Mouse (Mus musculus) intestine, embryonic 15.5 days (tissue): ENCODE results near the gene Fmnl2. TPM values are rescaled to one million over a fixed set of nuclear protein-coding genes. Genes with fewer than 3 reads are reported as not detected.
A peak's percentile ranks its signal among the peaks of the same experiment; 100 is the strongest.

Experiments
- ATAC-seq: fragments of 200-750 bp; cut with Nextera tagmentation; 2 replicates; pipeline ENCODE4 v1.8.0; 2017; ENCODE audit warnings: moderate TSS enrichment, moderate library complexity
- H3K27ac ChIP-seq: fragments of 300-500 bp; sonication (generic); 2 replicates; pipeline ENCODE4 v1.5.1; 2015; ENCODE audit warnings: mild to moderate bottlenecking, inconsistent platforms
- H3K27me3 ChIP-seq: fragments of 300-500 bp; sonication (generic); replicated peaks from 2 replicates; pipeline ENCODE4 v1.6.1; 2015; ENCODE audit warnings: inconsistent platforms
- H3K36me3 ChIP-seq: fragments of 300-500 bp; sonication (generic); 2 replicates; pipeline ENCODE4 v1.6.1; 2015; ENCODE audit warnings: inconsistent platforms
- H3K4me1 ChIP-seq: fragments of 300-500 bp; sonication (generic); replicated peaks from 2 replicates; pipeline ENCODE4 v1.6.1; 2015; ENCODE audit warnings: inconsistent platforms
- H3K4me2 ChIP-seq: fragments of 300-500 bp; sonication (generic); replicated peaks from 2 replicates; pipeline ENCODE4 v1.6.1; 2015; ENCODE audit warnings: mild to moderate bottlenecking, inconsistent platforms
- H3K4me3 ChIP-seq: fragments of 300-500 bp; sonication (generic); replicated peaks from 2 replicates; pipeline ENCODE4 v1.5.1; 2015; ENCODE audit warnings: inconsistent platforms
- H3K9ac ChIP-seq: fragments of 300-500 bp; sonication (generic); 2 replicates; pipeline ENCODE4 v1.6.1; 2015; ENCODE audit warnings: inconsistent platforms
- H3K9me3 ChIP-seq: fragments of 300-500 bp; sonication (generic); 2 replicates; pipeline ENCODE4 v1.6.1; 2016; ENCODE audit warnings: inconsistent platforms
- WGBS: fragments of 180-500 bp; shearing (Covaris S2); methylation state at CpG from one replicate; pipeline ENCODE4 v1.1.7; 2015; 5-methylcytosine and 5-hydroxymethylcytosine counted together
- polyA plus RNA-seq: library from polyadenylated mRNA; unstranded; fragments of >200 nt; fragmentation: Nextera tagmentation; extraction: Ambion mirVana; gene quantifications from 2 replicates; pipeline ENCODE4 v1.2.1, GENCODE M21; 2015

Fmnl2 gene
- polyA plus RNA-seq, 1 experiment from 2014 or later, result 3.6 TPM

- no peak overlapping the region for H3K27ac ChIP-seq
Observed at GRCm38 (mm10) chr2:52868181-52868580, 10.5 kb downstream of the Fmnl2 start.

GRCm38 (mm10) chr2:52872636-52873035 lies 15.0 kb downstream of the Fmnl2 start:
- peak; percentile 76; the same call in 1 of the 2 replicates for ATAC-seq
- WGBS, result 51% methylated on average over 5 of the region's 5 CpGs

More at GRCm38 (mm10) chr2:52868181-52868580, 10.5 kb downstream of the Fmnl2 start:
- peaks cover 6% of the 10 kb centered on the region; the same call in 1 of the 2 replicates for H3K4me1 ChIP-seq
- WGBS, result 33% methylated on average over 5 of the region's 5 CpGs
- H3K9ac ChIP-seq, result no peak overlapping the region
- no peaks in the 10 kb centered on the region for H3K9me3 ChIP-seq
- H3K4me2 ChIP-seq, result no peak overlapping the region
- H3K36me3 ChIP-seq, result 0 out of 2 replicates have a peak, but pooled peaks cover 2% of the 10 kb centered on the region
- no peaks in the 10 kb centered on the region for H3K27me3 ChIP-seq
- no peak overlapping the region for H3K4me3 ChIP-seq
- 0 out of 2 replicates have a peak, but pooled peaks have one; percentile 29 for ATAC-seq

GRCm38 (mm10) chr2:52873276-52874063 lies 15.8 kb downstream of the Fmnl2 start:
- ATAC-seq, result no peak
- no peak overlapping the region for H3K4me2 ChIP-seq
- 68% methylated on average over 18 of the region's 18 CpGs for WGBS

More at GRCm38 (mm10) chr2:52872636-52873035, 15.0 kb downstream of the Fmnl2 start:
- H3K4me3 ChIP-seq, result no peak overlapping the region
- no peaks in the 10 kb centered on the region for H3K9me3 ChIP-seq
- H3K27ac ChIP-seq, result no peak overlapping the region
- no peaks in the 10 kb centered on the region for H3K27me3 ChIP-seq
- H3K9ac ChIP-seq, result no peak overlapping the region
- H3K4me1 ChIP-seq, result peaks cover 8% of the 10 kb centered on the region; the same call in 1 of the 2 replicates
- no peak overlapping the region for H3K4me2 ChIP-seq
- H3K36me3 ChIP-seq, result 0 out of 2 replicates have a peak, but pooled peaks cover under 1% of the 10 kb centered on the region

GRCm38 (mm10) chr2:52874721-52875120 lies 17.1 kb downstream of the Fmnl2 start:
- Histone ChIP-seq H3K27ac (no peak overlapping the region), H3K9me3 (no peaks in the 10 kb centered on the region), H3K27me3 (no peaks in the 10 kb centered on the region), H3K36me3 (no peaks in the 10 kb centered on the region), H3K4me3 (no peak overlapping the region), H3K4me2 (no peak overlapping the region), H3K4me1 (peaks cover 6% of the 10 kb centered on the region; the same call in 1 of the 2 replicates), H3K9ac (no peak overlapping the region)
- no peak for ATAC-seq

More at GRCm38 (mm10) chr2:52873276-52874063, 15.8 kb downstream of the Fmnl2 start:
- H3K4me1 ChIP-seq, result peaks cover 6% of the 10 kb centered on the region; the same call in 1 of the 2 replicates
- H3K9me3 ChIP-seq, result no peaks in the 10 kb centered on the region
- H3K9ac ChIP-seq, result no peak overlapping the region
- H3K4me3 ChIP-seq, result no peak overlapping the region
- H3K36me3 ChIP-seq, result no peaks in the 10 kb centered on the region
- no peak overlapping the region for H3K27ac ChIP-seq
- H3K27me3 ChIP-seq, result no peaks in the 10 kb centered on the region

GRCm38 (mm10) chr2:52875801-52876200 lies 18.1 kb downstream of the Fmnl2 start:
- Histone ChIP-seq H3K27me3 (no peaks in the 10 kb centered on the region), H3K4me3 (no peak overlapping the region), H3K36me3 (no peaks in the 10 kb centered on the region), H3K27ac (no peak overlapping the region), H3K9ac (no peak overlapping the region), H3K9me3 (no peaks in the 10 kb centered on the region), H3K4me1 (peaks cover 6% of the 10 kb centered on the region; the same call in 1 of the 2 replicates), H3K4me2 (no peak overlapping the region)
- WGBS, result 88% methylated on average over 9 of the region's 9 CpGs
- ATAC-seq, result no peak

GRCm38 (mm10) chr2:52883401-52883800 lies 25.7 kb downstream of the Fmnl2 start:
- Histone ChIP-seq H3K27me3 (no peaks in the 10 kb centered on the region), H3K4me3 (no peak overlapping the region), H3K36me3 (no peaks in the 10 kb centered on the region), H3K9me3 (no peaks in the 10 kb centered on the region), H3K9ac (no peak overlapping the region), H3K27ac (no peak overlapping the region), H3K4me1 (no peaks in the 10 kb centered on the region), H3K4me2 (no peak overlapping the region)
- ATAC-seq, result no peak
- WGBS, result 82% methylated on average over 2 of the region's 2 CpGs

- 67% methylated on average over 4 of the region's 4 CpGs for WGBS
- no peak for ATAC-seq
Observed at GRCm38 (mm10) chr2:52884082-52884481, 26.4 kb downstream of the Fmnl2 start.

GRCm38 (mm10) chr2:52885071-52885470 lies 27.4 kb downstream of the Fmnl2 start:
- H3K9me3 ChIP-seq, result no peaks in the 10 kb centered on the region
- WGBS, result 47% methylated on average over 3 of the region's 3 CpGs

More at GRCm38 (mm10) chr2:52884082-52884481, 26.4 kb downstream of the Fmnl2 start:
- H3K4me3 ChIP-seq, result no peak overlapping the region
- no peaks in the 10 kb centered on the region for H3K4me1 ChIP-seq
- no peak overlapping the region for H3K27ac ChIP-seq
- no peak overlapping the region for H3K4me2 ChIP-seq
- H3K9ac ChIP-seq, result no peak overlapping the region
- H3K9me3 ChIP-seq, result no peaks in the 10 kb centered on the region
- no peaks in the 10 kb centered on the region for H3K36me3 ChIP-seq
- no peaks in the 10 kb centered on the region for H3K27me3 ChIP-seq

GRCm38 (mm10) chr2:52887281-52887680 lies 29.6 kb downstream of the Fmnl2 start:
- WGBS, result 64% methylated on average over 2 of the region's 2 CpGs
- no peak for ATAC-seq
- Histone ChIP-seq H3K27me3 (no peaks in the 10 kb centered on the region), H3K4me2 (no peak overlapping the region), H3K9ac (no peak overlapping the region), H3K36me3 (no peaks in the 10 kb centered on the region), H3K4me3 (no peak overlapping the region), H3K9me3 (no peaks in the 10 kb centered on the region), H3K4me1 (no peaks in the 10 kb centered on the region), H3K27ac (no peak overlapping the region)

More at GRCm38 (mm10) chr2:52885071-52885470, 27.4 kb downstream of the Fmnl2 start:
- Histone ChIP-seq H3K36me3 (no peaks in the 10 kb centered on the region), H3K9ac (no peak overlapping the region), H3K4me1 (no peaks in the 10 kb centered on the region), H3K4me3 (no peak overlapping the region), H3K4me2 (no peak overlapping the region), H3K27me3 (no peaks in the 10 kb centered on the region), H3K27ac (no peak overlapping the region)
- ATAC-seq, result 0 out of 2 replicates have a peak, but pooled peaks have one; percentile 34

GRCm38 (mm10) chr2:52891115-52891514 lies 33.5 kb downstream of the Fmnl2 start:
- no peaks in the 10 kb centered on the region for H3K27me3 ChIP-seq

GRCm38 (mm10) chr2:52891744-52892143 lies 34.1 kb downstream of the Fmnl2 start:
- no peaks in the 10 kb centered on the region for H3K9me3 ChIP-seq
- H3K9ac ChIP-seq, result no peak overlapping the region
- H3K36me3 ChIP-seq, result no peaks in the 10 kb centered on the region
- no peak overlapping the region for H3K4me3 ChIP-seq
- no peak overlapping the region for H3K4me2 ChIP-seq
- ATAC-seq, result no peak
- WGBS, result 95% methylated on average over 2 of the region's 2 CpGs
- no peaks in the 10 kb centered on the region for H3K27me3 ChIP-seq
- no peak overlapping the region for H3K27ac ChIP-seq
- 0 out of 2 replicates have a peak, but pooled peaks cover 5% of the 10 kb centered on the region for H3K4me1 ChIP-seq

More at GRCm38 (mm10) chr2:52891115-52891514, 33.5 kb downstream of the Fmnl2 start:
- no peak overlapping the region for H3K27ac ChIP-seq
- H3K4me2 ChIP-seq, result no peak overlapping the region
- H3K4me3 ChIP-seq, result no peak overlapping the region
- no peaks in the 10 kb centered on the region for H3K36me3 ChIP-seq
- WGBS, result 80% methylated on average over 8 of the region's 8 CpGs
- H3K4me1 ChIP-seq, result 0 out of 2 replicates have a peak, but pooled peaks cover 5% of the 10 kb centered on the region
- H3K9me3 ChIP-seq, result no peaks in the 10 kb centered on the region
- ATAC-seq, result no peak
- H3K9ac ChIP-seq, result no peak overlapping the region

- Histone ChIP-seq H3K4me2 (no peak overlapping the region), H3K36me3 (no peaks in the 10 kb centered on the region), H3K4me1 (0 out of 2 replicates have a peak, but pooled peaks cover 7% of the 10 kb centered on the region), H3K27ac (no peak overlapping the region), H3K9me3 (no peaks in the 10 kb centered on the region), H3K4me3 (no peak overlapping the region), H3K9ac (no peak overlapping the region), H3K27me3 (no peaks in the 10 kb centered on the region)
- WGBS, result 76% methylated on average over 6 of the region's 6 CpGs
- peak; percentile 48; the same call in 1 of the 2 replicates for ATAC-seq
Observed at GRCm38 (mm10) chr2:52894983-52895621, 37.4 kb downstream of the Fmnl2 start.
